Mouse (Mus musculus) neural tube, embryonic 10.5 days (tissue): ENCODE measurements around the gene Gna15.

Source experiments
- DNase-seq: peaks from one replicate; pipeline ENCODE4 v3.0.0-alpha.2; 2017; ENCODE audit warnings: low spot score; ENCODE audit errors: extremely low spot score

Gene Gna15

GRCm38 (mm10) chr10:81553807-81554755, 30.1 kb upstream of the Gna15 start:
- no peak for DNase-seq

DNA sequence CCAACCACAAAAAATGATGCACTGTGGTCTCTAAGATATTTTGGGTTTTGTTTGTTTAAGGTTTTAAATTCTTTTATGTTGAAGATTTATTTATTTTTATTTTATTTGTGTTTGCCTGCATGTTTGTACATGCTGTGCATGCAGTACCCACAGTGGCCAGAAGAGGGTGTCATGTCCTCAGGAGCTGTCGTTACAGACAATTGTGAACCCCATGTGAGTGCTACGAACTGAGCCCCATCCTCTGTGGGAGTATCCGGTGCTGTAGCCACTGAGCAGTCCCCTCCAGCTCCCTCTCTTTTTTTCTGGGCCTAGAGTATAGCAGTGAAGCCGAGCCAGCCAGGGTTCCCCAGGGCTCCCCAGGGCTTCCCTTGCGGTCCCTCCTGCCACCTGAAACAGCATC, 29.2 kb upstream of the Gna15 start:
- no peak for DNase-seq

GRCm38 (mm10) chr10:81551597-81552102, 27.6 kb upstream of the Gna15 start:
- peak; percentile 72 for DNase-seq

DNA sequence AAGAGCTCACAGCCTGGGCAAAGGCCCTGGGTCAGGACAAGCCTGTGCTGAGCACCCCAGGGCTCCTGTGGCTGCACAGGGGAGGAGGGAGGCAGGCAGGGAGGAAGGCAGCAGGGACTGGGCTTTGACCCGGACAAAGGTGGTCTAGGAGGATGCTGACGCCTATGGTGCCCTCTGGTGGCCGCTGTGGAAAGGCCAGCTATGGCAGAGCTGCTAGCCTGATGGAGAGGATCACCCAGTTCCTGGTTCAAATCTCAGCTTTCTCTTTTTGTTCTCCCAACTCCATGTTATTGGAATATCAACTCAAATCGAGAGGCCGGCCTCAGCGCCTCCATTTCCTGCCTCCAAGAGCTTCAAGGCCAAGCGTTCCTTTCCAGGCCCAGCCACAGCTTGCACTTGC, 26.2 kb upstream of the Gna15 start:
- DNase-seq = peak; percentile 76

- DNase-seq = no peak
Observed at GRCm38 (mm10) chr10:81548944-81549343, 24.9 kb upstream of the Gna15 start.

- DNase-seq = no peak
Observed at GRCm38 (mm10) chr10:81546788-81547571, 23.0 kb upstream of the Gna15 start.

GRCm38 (mm10) chr10:81546332-81546731, 22.3 kb upstream of the Gna15 start:
- no peak for DNase-seq

DNA sequence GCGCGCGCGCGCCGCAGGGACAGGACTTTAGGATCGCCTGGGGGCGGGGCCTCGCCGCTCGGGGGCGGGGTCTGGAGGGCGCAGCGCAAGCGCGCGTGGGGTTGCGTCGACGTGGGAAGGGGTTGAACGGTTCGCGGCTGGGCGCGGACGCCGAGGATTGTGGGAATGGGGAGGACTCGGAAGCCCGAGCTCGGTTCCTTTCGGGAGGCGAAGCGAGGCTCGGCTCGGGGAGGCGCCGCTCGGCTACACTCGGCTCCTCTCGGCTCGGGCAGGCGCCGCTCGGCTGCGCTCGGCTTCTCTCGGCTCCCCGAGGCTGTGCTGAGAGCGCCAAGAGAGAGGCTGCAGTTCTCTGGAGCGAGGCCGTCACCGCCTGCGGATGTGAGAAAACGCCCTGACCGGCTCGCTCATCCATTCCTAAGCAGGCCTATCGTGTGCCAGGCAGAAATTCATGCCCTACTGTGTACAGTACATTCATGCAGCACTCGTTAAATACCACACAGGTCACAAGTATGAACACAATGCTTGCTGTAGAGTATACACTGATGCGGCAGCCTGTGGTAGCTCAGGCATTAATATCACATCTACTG, 21.2 kb upstream of the Gna15 start, which contains the start of gene Gna11:
Gene Gna11 (minus strand): TSS at position 30 of the 587 bp plus-strand sequence.
- DNase-seq = peak; percentile 100

- DNase-seq = peak; percentile 41
Observed at GRCm38 (mm10) chr10:81544296-81545160, 20.5 kb upstream of the Gna15 start.

DNA sequence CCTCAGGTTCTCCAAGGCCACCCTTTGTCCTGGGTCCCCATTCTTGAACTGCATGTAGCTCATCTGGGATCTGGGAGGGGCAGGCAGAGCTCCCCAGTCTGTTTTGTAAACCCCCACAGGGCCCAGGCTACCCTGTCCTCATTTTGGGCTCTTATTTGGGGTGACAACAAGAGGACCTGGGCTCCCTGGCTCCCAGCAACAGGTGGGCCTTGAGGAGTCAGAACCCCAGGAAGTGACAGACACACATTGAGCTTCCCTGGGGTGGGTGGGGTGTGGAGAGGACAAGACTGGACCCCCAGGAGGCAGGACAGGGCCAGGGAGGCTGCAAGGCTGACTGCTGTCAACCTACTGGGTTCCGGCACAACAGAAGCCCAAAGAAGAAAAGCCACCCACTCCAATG, 19.6 kb upstream of the Gna15 start:
- no peak for DNase-seq

- no peak for DNase-seq
Observed at GRCm38 (mm10) chr10:81542727-81543460, 18.9 kb upstream of the Gna15 start.

GRCm38 (mm10) chr10:81541803-81542202, 17.8 kb upstream of the Gna15 start:
- DNase-seq = no peak

DNA sequence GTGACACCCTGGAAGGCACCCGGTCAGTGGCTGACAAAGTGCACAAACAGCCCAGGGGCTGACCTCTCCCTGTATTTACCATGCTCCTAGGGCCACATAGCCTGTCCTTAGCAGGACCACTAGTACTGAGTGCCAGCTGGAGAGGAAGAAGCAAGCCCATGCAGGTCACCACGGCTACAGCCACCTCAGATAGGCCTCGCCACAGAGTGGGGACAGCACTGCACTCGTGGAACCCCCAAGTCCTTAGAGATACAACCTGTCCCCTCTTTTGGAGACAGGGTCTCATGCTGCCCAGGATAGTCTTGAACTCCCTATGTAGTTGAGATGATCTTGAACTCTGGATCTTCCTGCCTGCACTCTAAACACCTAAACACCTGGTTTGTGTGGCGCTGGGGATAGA, 17.3 kb upstream of the Gna15 start:
- no peak for DNase-seq

DNA sequence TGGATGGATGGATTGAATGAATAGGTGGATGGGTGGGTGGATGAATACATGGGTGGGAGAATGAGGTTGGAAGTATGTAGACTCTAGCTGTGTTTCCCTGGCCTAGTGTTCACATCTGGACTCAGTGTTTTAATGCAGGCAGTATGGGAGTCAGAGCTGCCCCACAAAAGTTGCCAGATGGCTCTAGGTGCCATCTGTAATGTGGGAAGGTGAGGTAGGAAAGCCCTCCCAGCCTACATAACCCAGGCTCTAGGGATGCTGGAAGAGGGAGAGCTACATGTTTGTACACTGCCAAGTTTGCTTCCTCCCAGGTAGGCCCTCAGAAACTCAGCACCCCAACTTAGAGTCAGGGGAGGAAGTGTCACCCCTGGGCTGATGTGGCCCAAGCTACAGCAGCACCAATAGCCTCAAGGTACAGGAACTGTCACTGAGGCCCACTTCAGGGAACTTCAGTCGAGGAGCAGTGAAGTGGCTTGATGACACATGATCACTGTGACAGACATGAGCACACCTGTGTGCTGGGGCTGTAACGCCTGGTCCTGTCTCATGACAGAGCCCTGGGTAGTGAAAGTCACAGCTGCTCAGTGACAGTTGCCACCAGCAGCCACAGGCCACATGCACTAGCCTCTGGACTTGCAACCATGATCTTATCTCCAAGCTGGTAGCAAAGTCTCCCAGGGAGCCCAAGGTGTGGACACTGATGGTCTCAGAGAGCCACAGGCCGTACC, 14.5 kb upstream of the Gna15 start:
- no peak for DNase-seq

GRCm38 (mm10) chr10:81537429-81537828, 13.4 kb upstream of the Gna15 start:
- DNase-seq = no peak

DNA sequence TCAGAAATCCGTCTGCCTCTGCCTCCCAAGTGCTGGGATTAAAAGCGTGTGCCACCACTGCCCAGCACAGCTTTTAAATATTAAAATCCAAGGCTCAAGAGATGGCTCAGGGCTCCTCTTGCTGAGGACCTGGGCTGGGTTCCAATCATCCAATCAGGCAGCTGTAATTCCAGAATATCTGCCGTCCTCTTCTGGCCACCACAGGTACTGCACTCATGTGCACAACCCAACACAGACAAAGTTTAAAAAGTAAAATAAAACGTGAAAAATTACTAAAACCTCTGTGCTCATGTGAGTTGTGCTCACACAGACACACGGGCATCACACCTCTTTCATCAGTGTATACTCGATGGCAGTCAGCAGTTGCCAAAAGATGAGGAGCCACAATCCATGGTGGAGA, 12.7 kb upstream of the Gna15 start:
- no peak for DNase-seq

GRCm38 (mm10) chr10:81534826-81535225, 10.8 kb upstream of the Gna15 start:
- no peak for DNase-seq

DNA sequence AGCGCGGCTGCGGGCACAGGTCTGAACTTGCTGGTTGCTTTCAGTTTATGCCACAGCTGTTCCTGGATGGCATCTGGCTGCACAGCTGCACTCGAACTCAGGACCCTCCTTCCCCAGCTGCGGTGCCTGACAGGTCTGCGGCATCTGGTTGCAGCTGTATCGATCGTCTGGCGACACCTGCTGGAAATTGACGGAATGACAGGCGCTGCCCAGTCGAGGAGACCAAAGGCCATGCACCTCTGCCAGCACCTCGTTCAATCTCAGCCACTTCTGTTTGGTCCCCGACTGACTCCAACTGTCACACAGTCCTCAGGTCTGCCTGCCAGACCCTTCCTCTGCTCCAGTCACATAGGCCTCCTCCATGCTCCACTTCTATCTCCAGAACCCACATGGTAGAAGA, 2.8 kb upstream of the Gna15 start:
- peak; percentile 89 for DNase-seq

DNA sequence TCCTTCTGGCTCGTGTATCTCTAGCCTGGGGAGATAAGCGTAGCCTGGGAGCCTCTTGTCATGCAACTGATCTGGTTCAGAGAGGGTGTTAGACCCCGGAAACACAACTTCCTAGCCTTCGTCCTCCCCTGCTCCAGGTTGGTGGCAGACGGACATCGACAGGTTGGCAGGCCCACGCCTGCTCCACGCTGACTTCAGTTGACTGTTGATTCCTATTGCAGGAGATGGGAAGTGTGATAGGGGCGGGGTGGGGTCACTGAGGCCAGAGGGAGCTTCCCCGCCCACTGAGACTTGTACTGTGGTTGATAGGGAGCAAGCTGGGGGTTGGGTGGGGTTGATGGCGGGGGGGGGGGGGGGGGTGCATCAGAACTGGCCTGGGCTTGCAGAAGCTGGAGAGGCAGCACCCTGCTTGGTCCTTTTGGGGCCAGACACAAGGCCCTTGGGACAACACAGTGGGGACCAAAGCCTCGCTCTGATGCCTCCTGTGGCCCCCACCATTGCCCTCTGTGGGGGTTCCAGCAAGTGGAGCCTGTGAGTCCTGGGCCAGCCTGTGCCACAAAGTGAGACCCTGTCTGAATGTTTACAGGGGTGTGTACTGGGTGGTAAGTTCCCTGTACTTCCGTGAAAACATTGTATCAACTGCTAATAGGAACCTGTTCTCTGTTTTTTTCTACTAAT, 1.1 kb upstream of the Gna15 start:
- no peak for DNase-seq
